Mouse (Mus musculus) liver, adult 2 months (tissue): ENCODE measurements around the gene Macrod1. TPM values are rescaled to one million over a fixed set of nuclear protein-coding genes. Genes with fewer than 3 reads are reported as not detected.

ENCODE experiments used
- DNase-seq: peaks from one replicate; pipeline ENCODE4 v3.0.0-alpha.2; 2011; ENCODE audit warnings: low read depth, low spot score; ENCODE audit errors: extremely low read depth
- H3K27ac ChIP-seq: fragments of 200-500 bp; replicated peaks from 2 replicates; pipeline ENCODE4 v1.5.1; 2012; ENCODE audit warnings: low read depth, mild to moderate bottlenecking, control low read depth, inconsistent platforms, low read length; ENCODE audit not compliant: insufficient read depth
- H3K27me3 ChIP-seq: fragments of 200-500 bp; 2 replicates; pipeline ENCODE4 v1.6.1; 2012; ENCODE audit warnings: mild to moderate bottlenecking, moderate library complexity, low read length, inconsistent platforms; ENCODE audit not compliant: control insufficient read depth, insufficient read depth
- H3K36me3 ChIP-seq: fragments of 200-500 bp; 2 replicates; pipeline ENCODE4 v1.6.1; 2012; ENCODE audit warnings: low read length, inconsistent platforms; ENCODE audit not compliant: control insufficient read depth, insufficient read depth
- H3K4me1 ChIP-seq: fragments of 200-500 bp; 2 replicates; pipeline ENCODE4 v1.6.1; 2011; ENCODE audit warnings: low read length; ENCODE audit not compliant: control insufficient read depth, insufficient read depth
- H3K4me3 ChIP-seq: fragments of 200-500 bp; 2 replicates; pipeline ENCODE4 v1.5.1; 2011; ENCODE audit warnings: low read depth, mild to moderate bottlenecking, control low read depth, low read length, moderate library complexity; ENCODE audit not compliant: insufficient read depth
- H3K79me2 ChIP-seq: fragments of 200-500 bp; 2 replicates; pipeline ENCODE4 v1.6.1; 2012; ENCODE audit warnings: inconsistent platforms, mild to moderate bottlenecking, low read length, moderate library complexity; ENCODE audit not compliant: control insufficient read depth, insufficient read depth
- H3K9ac ChIP-seq: fragments of 200-500 bp; 2 replicates; pipeline ENCODE4 v1.6.1; 2012; ENCODE audit warnings: low read depth, mild to moderate bottlenecking, control low read depth, inconsistent platforms, low read length
- CTCF ChIP-seq: fragments of 200-500 bp; IDR thresholded peaks from 2 replicates; pipeline ENCODE4 v1.5.1; 2011; ENCODE audit warnings: low read depth, low read length, control low read depth
- POLR2A ChIP-seq: fragments of 200-500 bp; IDR thresholded peaks from 2 replicates; pipeline ENCODE4 v1.6.1; 2011; ENCODE audit warnings: low read length, control low read depth; ENCODE audit not compliant: insufficient read depth; ENCODE audit errors: extremely low read depth
- WGBS: fragments of 180-500 bp; shearing (Covaris S2); methylation state at CpG from one replicate; pipeline ENCODE4 v1.1.7; 2018; 5-methylcytosine and 5-hydroxymethylcytosine counted together
- polyA plus RNA-seq: library from polyadenylated mRNA; depleted of rRNA; stranded (reverse); fragments of >200 nt; gene quantifications from 2 replicates; pipeline ENCODE4 v1.2.3, GENCODE M21; 2012; rRNA removed
- total RNA-seq: library from RNA; depleted of rRNA; stranded (reverse); fragments of >200 nt; gene quantifications from 2 replicates; pipeline ENCODE4 v1.2.3, GENCODE M21; 2014; rRNA removed

The Macrod1 gene
- 12.2 and 15.0 TPM in 2 replicates for total RNA-seq
- 115 and 120 TPM in 2 replicates for polyA plus RNA-seq

- H3K27me3 ChIP-seq, result no peaks in the 10 kb centered on the region
- H3K27ac ChIP-seq, result peak within 1 kb of the TSS; percentile 82
- no peaks in the 10 kb centered on the region for H3K36me3 ChIP-seq
- peak within 1 kb of the TSS; percentile 79 for H3K4me3 ChIP-seq
- 1% methylated on average over 72 of the region's 72 CpGs for WGBS
- DNase-seq, result peak; percentile 89
- TF ChIP-seq POLR2A (0 out of 2 replicates have a peak, but pooled peaks have one; percentile 56), CTCF (no peak)
- H3K79me2 ChIP-seq, result no peaks in the 10 kb centered on the region; the same call in 1 of the 2 replicates
- H3K9ac ChIP-seq, result peak within 1 kb of the TSS; percentile 81
- H3K4me1 ChIP-seq, result peaks cover 9% of the 10 kb centered on the region
Measured at GRCm38 (mm10) chr19:7056248-7057087, at the start of gene Macrod1. Gene Macrod1 (plus strand): TSS chr19:7056810.

GRCm38 (mm10) chr19:7006892-7007593 lies 49.6 kb upstream of the Macrod1 start:
- Histone ChIP-seq H3K27me3 (no peaks in the 10 kb centered on the region), H3K36me3 (no peaks in the 10 kb centered on the region), H3K27ac (no peak overlapping the region), H3K4me1 (no peaks in the 10 kb centered on the region; the same call in 1 of the 2 replicates), H3K79me2 (no peaks in the 10 kb centered on the region), H3K4me3 (no peak overlapping the region), H3K9ac (no peak overlapping the region)
- no peak for DNase-seq
- WGBS, result 85% methylated on average over 9 of the region's 9 CpGs
- TF ChIP-seq POLR2A (no peak), CTCF (no peak)

- Histone ChIP-seq H3K79me2 (no peaks in the 10 kb centered on the region), H3K4me3 (no peak overlapping the region), H3K4me1 (peaks cover 2% of the 10 kb centered on the region; the same call in 1 of the 2 replicates), H3K27me3 (no peaks in the 10 kb centered on the region), H3K27ac (no peak overlapping the region), H3K9ac (no peak overlapping the region), H3K36me3 (no peaks in the 10 kb centered on the region)
- TF ChIP-seq CTCF (no peak), POLR2A (no peak)
- WGBS, result 32% methylated on average over 4 of the region's 4 CpGs
- peak; percentile 42 for DNase-seq
Measured at GRCm38 (mm10) chr19:7012426-7012825, 44.2 kb upstream of the Macrod1 start.

- Histone ChIP-seq H3K36me3 (no peaks in the 10 kb centered on the region), H3K27me3 (no peaks in the 10 kb centered on the region), H3K79me2 (no peaks in the 10 kb centered on the region), H3K27ac (no peak overlapping the region), H3K9ac (no peak overlapping the region), H3K4me3 (no peak overlapping the region), H3K4me1 (peaks cover 2% of the 10 kb centered on the region; the same call in 1 of the 2 replicates)
- TF ChIP-seq CTCF (no peak), POLR2A (no peak)
- DNase-seq, result no peak
- WGBS, result 95% methylated on average over 9 of the region's 9 CpGs
Measured at GRCm38 (mm10) chr19:7013984-7014383, 42.6 kb upstream of the Macrod1 start.

GRCm38 (mm10) chr19:7014481-7015135 lies 42.0 kb upstream of the Macrod1 start:
- H3K79me2 ChIP-seq, result no peaks in the 10 kb centered on the region
- no peaks in the 10 kb centered on the region for H3K27me3 ChIP-seq
- no peak overlapping the region for H3K4me3 ChIP-seq
- no peak overlapping the region for H3K27ac ChIP-seq
- no peak overlapping the region for H3K9ac ChIP-seq
- no peaks in the 10 kb centered on the region for H3K36me3 ChIP-seq
- WGBS, result 91% methylated on average over 20 of the region's 20 CpGs
- TF ChIP-seq POLR2A, result no peak
- TF ChIP-seq CTCF, result no peak
- no peak for DNase-seq
- peaks cover 2% of the 10 kb centered on the region; the same call in 1 of the 2 replicates for H3K4me1 ChIP-seq
